Mouse (Mus musculus): ENCODE data around the gene Gm12355. TPM values are rescaled to one million over a fixed set of nuclear protein-coding genes. Genes with fewer than 3 reads are reported as not detected.

Gm12355 gene
- polyA plus RNA-seq, 1 experiment = not detected

- Histone ChIP-seq H3K4me1 (ENCODE audit: control insufficient read depth, insufficient read depth, insufficient read length, low read length) (no peaks in the 10 kb centered on the region), H3K4me3 (ENCODE audit: low read depth, low read length) (no peak overlapping the region), H3K27ac (ENCODE audit: insufficient read depth, low read depth, low read length) (no peak overlapping the region), H3K27me3 (ENCODE audit: control insufficient read depth, insufficient read depth, low read length) (peaks cover 6% of the 10 kb centered on the region; the same call in 1 of the 2 replicates), H3K36me3 (ENCODE audit: control insufficient read depth, insufficient read depth, low read length) (no peaks in the 10 kb centered on the region)
- no peak for TF ChIP-seq CTCF (IDR thresholded peaks at IDR 0.05; ENCODE audit: extremely low read depth, insufficient read length, insufficient replicate concordance, low read depth, low read length)
- no peak for TF ChIP-seq POLR2A (IDR thresholded peaks at IDR 0.05; ENCODE audit: low read depth, low read length)
- 57% methylated on average over 10 of the region's 10 CpGs for WGBS
Observed at GRCm38 (mm10) chr11:98595473-98595872, 30.0 kb downstream of the Gm12355 start.

- Histone ChIP-seq H3K4me1 (ENCODE audit: control insufficient read depth, insufficient read depth, insufficient read length, low read length) (no peaks in the 10 kb centered on the region), H3K27me3 (ENCODE audit: control insufficient read depth, insufficient read depth, low read length) (peaks cover 6% of the 10 kb centered on the region; the same call in 1 of the 2 replicates), H3K36me3 (ENCODE audit: control insufficient read depth, insufficient read depth, low read length) (no peaks in the 10 kb centered on the region), H3K4me3 (ENCODE audit: low read depth, low read length) (no peak overlapping the region), H3K27ac (ENCODE audit: insufficient read depth, low read depth, low read length) (no peak overlapping the region)
- 64% methylated on average over 6 of the region's 6 CpGs for WGBS
- no peak for TF ChIP-seq CTCF (IDR thresholded peaks at IDR 0.05; ENCODE audit: extremely low read depth, insufficient read length, insufficient replicate concordance, low read depth, low read length)
Observed at GRCm38 (mm10) chr11:98595021-98595420, 30.4 kb downstream of the Gm12355 start.

GRCm38 (mm10) chr11:98590548-98591445, 34.7 kb downstream of the Gm12355 start:
- Histone ChIP-seq H3K27ac (ENCODE audit: insufficient read depth, low read depth, low read length) (no peak overlapping the region), H3K4me1 (ENCODE audit: control insufficient read depth, insufficient read depth, insufficient read length, low read length) (peaks cover 13% of the 10 kb centered on the region; the same call in 1 of the 2 replicates), H3K36me3 (ENCODE audit: control insufficient read depth, insufficient read depth, low read length) (no peaks in the 10 kb centered on the region), H3K4me3 (ENCODE audit: low read depth, low read length) (no peak overlapping the region), H3K27me3 (ENCODE audit: control insufficient read depth, insufficient read depth, low read length) (no peaks in the 10 kb centered on the region)
- TF ChIP-seq POLR2A (IDR thresholded peaks at IDR 0.05; ENCODE audit: low read depth, low read length) (no peak), CTCF (IDR thresholded peaks at IDR 0.05; ENCODE audit: extremely low read depth, insufficient read length, insufficient replicate concordance, low read depth, low read length) (no peak)
- WGBS = 56% methylated on average over 19 of the region's 19 CpGs

- H3K27me3 ChIP-seq (ENCODE audit: control insufficient read depth, insufficient read depth, low read length) = no peaks in the 10 kb centered on the region
- H3K27ac ChIP-seq (ENCODE audit: insufficient read depth, low read depth, low read length) = peak overlapping the region; percentile 90
- peaks cover 13% of the 10 kb centered on the region; the same call in 1 of the 2 replicates for H3K4me1 ChIP-seq (ENCODE audit: control insufficient read depth, insufficient read depth, insufficient read length, low read length)
- H3K4me3 ChIP-seq (ENCODE audit: low read depth, low read length) = no peak overlapping the region
- whole genome bisulfite sequencing = 33% methylated on average over 8 of the region's 8 CpGs
- H3K36me3 ChIP-seq (ENCODE audit: control insufficient read depth, insufficient read depth, low read length) = no peaks in the 10 kb centered on the region
- TF ChIP-seq CTCF (IDR thresholded peaks at IDR 0.05; ENCODE audit: extremely low read depth, insufficient read length, insufficient replicate concordance, low read depth, low read length) (no peak), POLR2A (IDR thresholded peaks at IDR 0.05; ENCODE audit: low read depth, low read length) (no peak)
Observed at GRCm38 (mm10) chr11:98589306-98589705, 36.2 kb downstream of the Gm12355 start.

- no peaks in the 10 kb centered on the region for H3K27me3 ChIP-seq (ENCODE audit: control insufficient read depth, insufficient read depth, low read length)
- whole genome bisulfite sequencing = 30% methylated on average over 6 of the region's 6 CpGs
- H3K27ac ChIP-seq (ENCODE audit: insufficient read depth, low read depth, low read length) = peak overlapping the region; percentile 90
- TF ChIP-seq POLR2A (IDR thresholded peaks at IDR 0.05; ENCODE audit: low read depth, low read length) (no peak), CTCF (IDR thresholded peaks at IDR 0.05; ENCODE audit: extremely low read depth, insufficient read length, insufficient replicate concordance, low read depth, low read length) (no peak)
- H3K36me3 ChIP-seq (ENCODE audit: control insufficient read depth, insufficient read depth, low read length) = no peaks in the 10 kb centered on the region
- H3K4me3 ChIP-seq (ENCODE audit: low read depth, low read length) = no peak overlapping the region
- peaks cover 15% of the 10 kb centered on the region; the same call in 1 of the 2 replicates for H3K4me1 ChIP-seq (ENCODE audit: control insufficient read depth, insufficient read depth, insufficient read length, low read length)
Observed at GRCm38 (mm10) chr11:98588833-98589281, 36.6 kb downstream of the Gm12355 start.

- no peak for TF ChIP-seq CTCF (IDR thresholded peaks at IDR 0.05; ENCODE audit: extremely low read depth, insufficient read length, insufficient replicate concordance, low read depth, low read length)
- TF ChIP-seq POLR2A (IDR thresholded peaks at IDR 0.05; ENCODE audit: low read depth, low read length) = no peak
Observed at GRCm38 (mm10) chr11:98587684-98588546, 37.5 kb downstream of the Gm12355 start.

More at GRCm38 (mm10) chr11:98587684-98588546, 37.5 kb downstream of the Gm12355 start:
- Histone ChIP-seq H3K27me3 (ENCODE audit: control insufficient read depth, insufficient read depth, low read length) (no peaks in the 10 kb centered on the region), H3K4me3 (ENCODE audit: low read depth, low read length) (peak overlapping the region; percentile 89), H3K36me3 (ENCODE audit: control insufficient read depth, insufficient read depth, low read length) (peaks cover 8% of the 10 kb centered on the region), H3K4me1 (ENCODE audit: control insufficient read depth, insufficient read depth, insufficient read length, low read length) (peaks cover 20% of the 10 kb centered on the region; the same call in 1 of the 2 replicates), H3K27ac (ENCODE audit: insufficient read depth, low read depth, low read length) (peak overlapping the region; percentile 90)
- 7% methylated on average over 20 of the region's 20 CpGs for WGBS

Data from small intestine, adult 2 months (tissue).